Mouse (Mus musculus): ENCODE results near the gene Gm7544. TPM values are rescaled to one million over a fixed set of nuclear protein-coding genes. Genes with fewer than 3 reads are reported as not detected.
"Not testable (repeated sequence)": the region's sequence is repeated elsewhere in the genome, so short reads cannot be mapped to it uniquely, and the experiment has no call there.

Gene Gm7544
- polyA plus RNA-seq, 1 experiment from 2014 or later: not detected

- no peak for DNase-seq (ENCODE audit: low spot score)
- 81% methylated on average over 3 of the region's 3 CpGs for WGBS
Measured at GRCm38 (mm10) chr1:82966413-82966812, 10.6 kb upstream of the Gm7544 start.

GRCm38 (mm10) chr1:82959870-82960385 lies 4.1 kb upstream of the Gm7544 start, which contains the start of gene Gm47955:
Gene Gm47955, plus strand, starts transcription at chr1:82960286.
- H3K4me1 ChIP-seq: no peaks in the 10 kb centered on the region
- DNase-seq (ENCODE audit: low spot score): no peak
- no peaks in the 10 kb centered on the region; the same call in 1 of the 2 replicates for H3K9me3 ChIP-seq (replicated peaks)
- no peaks in the 10 kb centered on the region for H3K27me3 ChIP-seq (ENCODE audit: low read depth, poor library complexity, severe bottlenecking)
- 95% methylated on average over 11 of the region's 11 CpGs for WGBS
- no peaks in the 10 kb centered on the region for H3K36me3 ChIP-seq
- H3K27ac ChIP-seq: no peak within 1 kb of the TSS
- no peak within 1 kb of the TSS for H3K4me3 ChIP-seq

More at GRCm38 (mm10) chr1:82966413-82966812, 10.6 kb upstream of the Gm7544 start:
- Histone ChIP-seq H3K36me3 (no peaks in the 10 kb centered on the region), H3K4me1 (no peaks in the 10 kb centered on the region), H3K27ac (no peak overlapping the region), H3K4me3 (no peak overlapping the region), H3K27me3 (ENCODE audit: low read depth, poor library complexity, severe bottlenecking) (no peaks in the 10 kb centered on the region), H3K9me3 (replicated peaks) (no peaks in the 10 kb centered on the region)

GRCm38 (mm10) chr1:82948601-82949000 lies 7.2 kb downstream of the Gm7544 start:
- no peak for DNase-seq (ENCODE audit: low spot score)
- no peaks in the 10 kb centered on the region for H3K36me3 ChIP-seq
- no peaks in the 10 kb centered on the region for H3K27me3 ChIP-seq (ENCODE audit: low read depth, poor library complexity, severe bottlenecking)
- no peaks in the 10 kb centered on the region for H3K9me3 ChIP-seq (replicated peaks)
- no peaks in the 10 kb centered on the region for H3K4me1 ChIP-seq
- no peak overlapping the region for H3K4me3 ChIP-seq
- no peak overlapping the region for H3K27ac ChIP-seq
- WGBS: 86% methylated on average over 2 of the region's 2 CpGs

GRCm38 (mm10) chr1:82946029-82946428 lies 9.8 kb downstream of the Gm7544 start:
- H3K27me3 ChIP-seq (ENCODE audit: low read depth, poor library complexity, severe bottlenecking); DNase-seq (ENCODE audit: low spot score); H3K4me1 ChIP-seq; H3K4me3 ChIP-seq; H3K9me3 ChIP-seq (replicated peaks); H3K36me3 ChIP-seq; H3K27ac ChIP-seq: not testable (repeated sequence)
- whole genome bisulfite sequencing: 100% methylated on average over 2 of the region's 2 CpGs

GRCm38 (mm10) chr1:82943295-82943694 lies 12.5 kb downstream of the Gm7544 start, which contains the start of gene A030003K21Rik:
Gene A030003K21Rik, minus strand, starts transcription at chr1:82943388.
- not testable (repeated sequence) for H3K4me1 ChIP-seq; H3K9me3 ChIP-seq (replicated peaks); H3K36me3 ChIP-seq; H3K27me3 ChIP-seq (ENCODE audit: low read depth, poor library complexity, severe bottlenecking); H3K4me3 ChIP-seq; DNase-seq (ENCODE audit: low spot score); H3K27ac ChIP-seq
- no CpG with 5 or more reads among the region's 6 CpGs for WGBS

GRCm38 (mm10) chr1:82942505-82942904 lies 13.3 kb downstream of the Gm7544 start:
- H3K4me1 ChIP-seq; H3K4me3 ChIP-seq; H3K36me3 ChIP-seq; H3K9me3 ChIP-seq (replicated peaks); H3K27me3 ChIP-seq (ENCODE audit: low read depth, poor library complexity, severe bottlenecking); DNase-seq (ENCODE audit: low spot score); H3K27ac ChIP-seq: not testable (repeated sequence)
- WGBS: 99% methylated on average over 2 of the region's 2 CpGs

GRCm38 (mm10) chr1:82938666-82939065 lies 17.1 kb downstream of the Gm7544 start:
- 92% methylated on average over 5 of the region's 5 CpGs for WGBS
- Histone ChIP-seq H3K4me1 (no peaks in the 10 kb centered on the region), H3K27me3 (ENCODE audit: low read depth, poor library complexity, severe bottlenecking) (no peaks in the 10 kb centered on the region), H3K36me3 (no peaks in the 10 kb centered on the region), H3K9me3 (replicated peaks) (no peaks in the 10 kb centered on the region), H3K27ac (no peak overlapping the region), H3K4me3 (no peak overlapping the region)
- DNase-seq (ENCODE audit: low spot score): no peak

GRCm38 (mm10) chr1:82931326-82931725 lies 24.5 kb downstream of the Gm7544 start, which contains the start of gene Gm6217:
Gene Gm6217, minus strand, starts transcription at chr1:82931399.
- H3K36me3 ChIP-seq; DNase-seq (ENCODE audit: low spot score); H3K4me3 ChIP-seq; H3K27ac ChIP-seq; H3K27me3 ChIP-seq (ENCODE audit: low read depth, poor library complexity, severe bottlenecking); H3K9me3 ChIP-seq (replicated peaks); H3K4me1 ChIP-seq: not testable (repeated sequence)
- no CpG with 5 or more reads among the region's 6 CpGs for WGBS

GRCm38 (mm10) chr1:82930558-82930957 lies 25.3 kb downstream of the Gm7544 start:
- not testable (repeated sequence) for H3K27ac ChIP-seq; H3K36me3 ChIP-seq; H3K4me3 ChIP-seq; H3K9me3 ChIP-seq (replicated peaks); H3K4me1 ChIP-seq; H3K27me3 ChIP-seq (ENCODE audit: low read depth, poor library complexity, severe bottlenecking); DNase-seq (ENCODE audit: low spot score)
- WGBS: 95% methylated on average over 3 of the region's 3 CpGs

- no peak for DNase-seq (ENCODE audit: low spot score)
- 93% methylated on average over 6 of the region's 6 CpGs for WGBS
Measured at GRCm38 (mm10) chr1:82924650-82925049, 31.2 kb downstream of the Gm7544 start, which contains the start of gene A030014E15Rik. Gene A030014E15Rik, plus strand, starts transcription at chr1:82924917.

GRCm38 (mm10) chr1:82913434-82913833 lies 42.4 kb downstream of the Gm7544 start:
- H3K4me1 ChIP-seq; DNase-seq (ENCODE audit: low spot score); H3K4me3 ChIP-seq; H3K9me3 ChIP-seq (replicated peaks); H3K27me3 ChIP-seq (ENCODE audit: low read depth, poor library complexity, severe bottlenecking); H3K27ac ChIP-seq; H3K36me3 ChIP-seq: not testable (repeated sequence)
- 92% methylated on average over 5 of the region's 5 CpGs for WGBS

More at GRCm38 (mm10) chr1:82924650-82925049, 31.2 kb downstream of the Gm7544 start, which contains the start of gene A030014E15Rik:
- H3K27me3 ChIP-seq (ENCODE audit: low read depth, poor library complexity, severe bottlenecking): no peaks in the 10 kb centered on the region
- H3K4me3 ChIP-seq: no peak within 1 kb of the TSS
- H3K27ac ChIP-seq: no peak within 1 kb of the TSS
- no peaks in the 10 kb centered on the region for H3K4me1 ChIP-seq
- no peaks in the 10 kb centered on the region for H3K9me3 ChIP-seq (replicated peaks)
- no peaks in the 10 kb centered on the region for H3K36me3 ChIP-seq

- WGBS: 92% methylated on average over 3 of the region's 3 CpGs
- Histone ChIP-seq H3K4me3 (no peak within 1 kb of the TSS), H3K27ac (no peak within 1 kb of the TSS), H3K4me1 (no peaks in the 10 kb centered on the region), H3K9me3 (replicated peaks) (no peaks in the 10 kb centered on the region), H3K27me3 (ENCODE audit: low read depth, poor library complexity, severe bottlenecking) (no peaks in the 10 kb centered on the region), H3K36me3 (no peaks in the 10 kb centered on the region)
- no peak for DNase-seq (ENCODE audit: low spot score)
Measured at GRCm38 (mm10) chr1:82913025-82913424, 42.8 kb downstream of the Gm7544 start, which contains the start of gene A030005L19Rik. Gene A030005L19Rik, plus strand, starts transcription at chr1:82913325.

GRCm38 (mm10) chr1:82905886-82906285 lies 49.9 kb downstream of the Gm7544 start:
- Histone ChIP-seq H3K27me3 (ENCODE audit: low read depth, poor library complexity, severe bottlenecking) (no peaks in the 10 kb centered on the region), H3K36me3 (peaks cover 20% of the 10 kb centered on the region), H3K9me3 (replicated peaks) (no peaks in the 10 kb centered on the region), H3K4me3 (no peak overlapping the region), H3K27ac (no peak overlapping the region), H3K4me1 (no peaks in the 10 kb centered on the region)
- WGBS: 91% methylated on average over 3 of the region's 3 CpGs
- no peak for DNase-seq (ENCODE audit: low spot score)

Data from limb, embryonic 10.5 days (tissue).